Mouse (Mus musculus) central nervous system, embryonic 11.5 days (tissue): ENCODE results near the gene Olfr1406. TPM values are rescaled to one million over a fixed set of nuclear protein-coding genes. Genes with fewer than 3 reads are reported as not detected.

Experiments used
- polyA plus RNA-seq: library from polyadenylated mRNA; depleted of rRNA; stranded (reverse); fragments of >200 nt; gene quantifications from 2 replicates; pipeline ENCODE4 v1.2.3, GENCODE M21; 2012; rRNA removed

Gene Olfr1406
- polyA plus RNA-seq: 0.06 TPM in 1 of 2 replicates, not detected in the other

DNA sequence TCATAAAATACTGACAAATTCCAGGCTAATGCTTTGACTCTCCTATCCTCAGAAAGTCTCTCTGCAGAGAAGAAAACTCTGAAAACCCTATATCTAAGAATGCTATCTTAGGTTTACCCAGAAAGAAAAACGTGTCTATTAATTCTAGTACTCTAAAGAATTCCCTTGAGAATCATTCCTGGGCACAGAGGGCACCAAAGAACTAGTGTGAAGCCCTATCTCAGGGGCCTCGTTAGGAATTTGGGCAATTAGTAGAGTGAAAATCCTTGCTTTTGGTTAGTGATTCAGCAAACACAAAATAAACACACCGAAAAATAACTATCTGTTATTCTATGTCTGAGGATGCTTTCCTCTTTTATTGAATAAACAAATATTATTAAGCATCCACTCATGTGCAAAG, at the start of gene Olfr1406:
Gene Olfr1406, minus strand, starts transcription at position 101 of the 400 bp plus-strand sequence.

DNA sequence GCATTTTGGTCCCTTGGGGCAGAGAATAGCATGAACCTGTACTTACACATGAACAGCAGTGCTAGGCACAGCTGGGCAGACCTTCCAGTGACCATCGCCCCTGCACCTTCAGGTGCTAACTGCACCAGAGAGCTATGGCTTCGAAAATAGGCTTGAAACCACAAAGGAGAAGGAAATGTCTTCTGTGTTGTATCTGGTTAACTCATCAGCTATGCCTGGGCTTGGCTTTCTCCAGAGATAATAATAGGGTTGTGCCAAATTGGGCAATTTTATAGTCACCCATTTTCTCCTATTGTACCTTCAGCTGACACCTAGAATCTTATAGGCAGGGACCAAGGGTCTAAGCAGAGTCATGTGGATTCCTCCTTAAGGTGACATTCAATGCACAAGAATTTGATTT, 36.6 kb upstream of the Olfr1406 start, which contains the start of gene Fcer1a:
Gene Fcer1a, minus strand, starts transcription at position 134 of the 400 bp plus-strand sequence.

DNA sequence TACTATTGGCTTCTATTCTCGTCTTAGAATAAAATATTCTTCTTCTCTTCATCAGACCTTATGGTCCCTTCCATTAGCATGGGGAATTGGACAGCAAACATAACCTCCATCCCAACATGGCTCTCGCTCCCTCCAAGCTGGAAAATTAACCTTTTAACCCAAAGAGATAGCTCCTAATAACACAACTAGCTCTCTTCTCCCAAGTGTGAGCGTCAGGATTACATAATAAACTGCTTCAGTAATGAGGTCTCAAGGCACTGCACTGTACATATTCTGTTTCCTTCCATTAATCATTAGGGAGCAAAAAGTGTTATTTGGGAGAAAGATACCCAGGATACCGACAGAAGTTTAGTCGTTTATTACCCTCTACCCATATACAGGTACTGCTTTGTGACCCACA, 21.7 kb upstream of the Olfr1406 start, which contains the start of gene Olfr1404:
Gene Olfr1404, plus strand, starts transcription at position 301 of the 400 bp plus-strand sequence.

DNA sequence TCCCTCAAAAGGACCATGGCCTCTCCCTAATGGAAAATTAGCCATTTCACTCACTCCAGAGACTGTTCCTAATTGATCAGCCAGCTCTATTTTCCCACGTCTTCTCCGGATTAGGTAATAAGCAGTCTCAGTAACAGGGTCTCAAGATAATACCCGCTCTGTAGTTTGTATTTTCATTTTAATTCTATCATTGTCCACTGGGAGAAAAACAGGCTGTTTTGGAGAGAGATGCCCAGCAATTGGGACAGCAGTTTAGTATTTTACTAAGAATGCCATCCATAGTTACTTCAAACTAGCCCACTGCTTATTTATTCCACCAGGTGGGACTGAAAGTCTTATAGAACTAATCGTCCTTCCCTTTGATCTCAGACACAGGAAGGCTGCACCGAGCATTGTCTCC, 7.1 kb upstream of the Olfr1406 start, which contains the start of gene Olfr218:
Gene Olfr218, plus strand, starts transcription at position 301 of the 400 bp plus-strand sequence.

DNA sequence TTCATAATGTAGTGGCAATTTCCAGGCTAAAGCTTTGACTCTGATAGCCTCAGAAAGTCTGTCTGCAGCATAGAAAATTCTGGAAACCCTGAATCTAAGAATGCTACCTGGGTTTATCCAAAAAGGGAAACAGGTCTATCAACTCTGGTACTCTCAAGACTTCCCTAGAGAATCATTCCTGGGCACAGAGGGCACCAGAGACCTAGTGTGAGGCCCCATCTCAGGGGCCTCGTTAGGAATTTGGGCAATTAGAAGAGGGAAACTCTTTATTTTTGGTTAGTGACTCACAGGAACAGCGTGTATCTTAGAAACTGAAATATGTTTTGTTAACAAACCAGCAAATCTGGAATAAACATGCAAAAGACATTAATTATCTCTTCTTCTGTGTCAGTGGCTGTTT, 53.2 kb downstream of the Olfr1406 start, which contains the start of gene Olfr1408:
Gene Olfr1408, minus strand, starts transcription at position 101 of the 400 bp plus-strand sequence.

Other genes with a start within 250 kb of the Olfr1406 start
- gene Olfr16, start 240.2 kb downstream of the Olfr1406 start, polyA plus RNA-seq: not detected in 2 replicates
- not detected in 2 replicates for gene Olfr1408, start 53.3 kb downstream of the Olfr1406 start, polyA plus RNA-seq
- gene Olfr218, start 7.2 kb upstream of the Olfr1406 start, polyA plus RNA-seq: not detected in 2 replicates
- gene Olfr1404, start 21.8 kb upstream of the Olfr1406 start, polyA plus RNA-seq: not detected in 2 replicates
- gene Fcer1a, start 36.6 kb upstream of the Olfr1406 start, polyA plus RNA-seq: not detected in 2 replicates
- gene Olfr418, start 75.4 kb upstream of the Olfr1406 start, polyA plus RNA-seq: not detected in 2 replicates
- gene Mptx2, start 87.1 kb upstream of the Olfr1406 start, polyA plus RNA-seq: not detected in 2 replicates
- gene Ackr1, start 143.1 kb upstream of the Olfr1406 start, polyA plus RNA-seq: 16.7 and 23.4 TPM in 2 replicates
- gene Aim2, start 160.2 kb upstream of the Olfr1406 start, polyA plus RNA-seq: 9.4 and 19.9 TPM in 2 replicates
- gene Cadm3, start 177.1 kb upstream of the Olfr1406 start, polyA plus RNA-seq: 27.7 and 49.3 TPM in 2 replicates